Mouse (Mus musculus) cerebellum, adult (tissue): ENCODE measurements around the gene Noxa1.

Experiments used
- ATAC-seq: cut with Nextera tagmentation; 2 replicates; pipeline ENCODE4 v1.9.2; 2017; ENCODE audit warnings: mild to moderate bottlenecking, moderate library complexity, mixed read lengths; ENCODE audit not compliant: insufficient number of reproducible peaks, low FRiP score, low TSS enrichment

Noxa1 gene

GRCm38 (mm10) chr2:25095109-25095850 is at the start of gene Noxa1:
Gene Noxa1 (minus strand): TSS chr2:25095149.
- no peak for ATAC-seq

- no peak for ATAC-seq
These were observed 47.0 kb upstream of the Noxa1 start for GRCm38 (mm10) chr2:25141921-25142320.

- ATAC-seq: no peak
These were observed 46.2 kb upstream of the Noxa1 start for GRCm38 (mm10) chr2:25141185-25141584.

GRCm38 (mm10) chr2:25137832-25138231 is 42.9 kb upstream of the Noxa1 start:
- no peak for ATAC-seq

- ATAC-seq: no peak
These were observed 36.7 kb upstream of the Noxa1 start for GRCm38 (mm10) chr2:25131601-25132000.

- no peak for ATAC-seq
These were observed 33.1 kb upstream of the Noxa1 start for GRCm38 (mm10) chr2:25128072-25128471.

- no peak for ATAC-seq
These were observed 32.3 kb upstream of the Noxa1 start for GRCm38 (mm10) chr2:25127206-25127605.

GRCm38 (mm10) chr2:25126011-25127010 is 31.4 kb upstream of the Noxa1 start:
- no peak for ATAC-seq

- ATAC-seq: no peak
These were observed 30.2 kb upstream of the Noxa1 start for GRCm38 (mm10) chr2:25125146-25125545.

GRCm38 (mm10) chr2:25124411-25124810 is 29.5 kb upstream of the Noxa1 start:
- ATAC-seq: no peak

GRCm38 (mm10) chr2:25123527-25123926 is 28.6 kb upstream of the Noxa1 start:
- ATAC-seq: no peak

- ATAC-seq: no peak
These were observed 27.7 kb upstream of the Noxa1 start for GRCm38 (mm10) chr2:25122666-25123065.

GRCm38 (mm10) chr2:25120963-25121362 is 26.0 kb upstream of the Noxa1 start:
- ATAC-seq: no peak

GRCm38 (mm10) chr2:25115442-25115841 is 20.5 kb upstream of the Noxa1 start:
- no peak for ATAC-seq

- no peak for ATAC-seq
These were observed 19.4 kb upstream of the Noxa1 start for GRCm38 (mm10) chr2:25114308-25114707.

- ATAC-seq: no peak
These were observed 16.3 kb upstream of the Noxa1 start for GRCm38 (mm10) chr2:25111184-25111791.

GRCm38 (mm10) chr2:25110505-25111183 is 15.7 kb upstream of the Noxa1 start:
- ATAC-seq: no peak

- ATAC-seq: no peak
These were observed 14.5 kb upstream of the Noxa1 start for GRCm38 (mm10) chr2:25109487-25109886.

- ATAC-seq: no peak
These were observed 11.1 kb upstream of the Noxa1 start for GRCm38 (mm10) chr2:25106045-25106444.

GRCm38 (mm10) chr2:25104122-25104521 is 9.2 kb upstream of the Noxa1 start:
- no peak for ATAC-seq
